Mouse (Mus musculus) heart, postnatal 4 days (tissue): ENCODE measurements at regions not wholly inside any gene's neighbourhood (a gene's known extent, or its start where the extent isn't known, plus 50 kb on each side); places are given as distances from the start of the nearest gene placed in this dataset.

Experiments
- DNase-seq: peaks from one replicate; pipeline ENCODE4 v3.0.0; 2021

DNA sequence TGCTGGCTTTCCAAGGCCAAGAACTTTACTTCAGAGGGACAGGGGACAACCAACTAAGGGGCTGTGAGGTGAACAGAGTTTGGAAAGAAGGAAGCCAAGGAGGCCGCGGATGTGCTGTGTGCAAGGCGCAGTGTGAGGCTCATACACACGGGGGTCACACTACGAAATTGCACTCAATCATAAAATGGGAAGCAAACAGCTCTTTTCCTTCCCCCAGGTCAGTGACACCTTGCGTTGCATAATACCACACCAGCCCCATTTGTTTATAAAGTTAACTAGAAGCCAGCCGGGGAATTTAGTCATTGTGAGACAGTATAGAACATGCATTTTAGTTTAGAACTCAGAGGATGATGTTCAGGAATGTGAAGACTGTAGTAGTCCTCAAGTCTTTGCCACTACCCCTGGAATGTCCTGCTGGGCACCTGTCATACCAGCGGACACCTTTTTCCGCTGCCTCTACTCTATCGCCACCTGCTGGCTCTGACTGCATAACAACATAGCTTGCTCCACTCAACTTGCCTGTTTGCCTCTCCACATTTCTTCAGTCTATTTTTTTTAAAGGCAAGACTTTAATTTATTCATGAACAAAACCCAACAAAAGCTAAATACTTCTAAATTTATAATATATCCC is 82.5 kb upstream of the Zfp648 start:
- DNase-seq, result peak; percentile 85

DNA sequence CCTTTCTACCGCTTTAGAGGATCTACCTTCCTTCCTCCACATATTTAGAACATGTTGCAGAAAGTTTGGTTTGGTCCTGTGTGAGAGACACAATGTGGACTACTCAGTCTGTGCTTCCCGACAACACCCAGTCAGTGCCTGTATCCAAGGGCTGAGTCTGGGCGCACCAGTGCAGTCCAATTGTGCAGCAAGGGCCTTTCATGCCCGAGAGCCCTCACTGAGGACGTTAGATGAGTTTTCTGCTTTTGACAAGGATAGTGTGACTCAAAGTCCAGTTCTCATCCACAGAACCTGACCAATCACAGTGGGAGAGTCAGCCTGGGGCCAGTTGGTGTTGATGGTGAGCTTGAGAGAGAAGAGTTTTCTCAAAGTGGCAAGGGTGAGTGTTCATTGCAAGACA is 81.4 kb upstream of the Zfp648 start:
- DNase-seq, result no peak

DNA sequence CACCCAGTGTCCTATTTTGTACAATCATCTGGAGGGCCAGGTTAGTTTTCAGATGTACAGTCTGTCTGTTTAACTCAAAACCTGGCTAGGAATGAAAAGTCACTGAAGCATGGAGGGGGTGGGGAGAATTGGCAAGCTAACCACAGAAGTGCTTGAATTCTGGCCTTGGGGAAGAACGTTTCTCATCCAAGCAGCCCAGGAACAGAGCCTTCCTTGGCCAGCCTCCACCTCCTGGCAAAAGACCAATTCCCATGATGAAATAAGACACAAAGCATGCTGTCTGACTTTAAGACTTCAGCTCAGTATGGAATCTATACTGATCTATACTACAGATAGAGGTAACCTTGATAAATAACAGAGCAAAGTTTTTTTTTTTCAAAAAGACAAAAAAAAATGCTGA is 80.3 kb upstream of the Zfp648 start:
- peak; percentile 76 for DNase-seq

DNA sequence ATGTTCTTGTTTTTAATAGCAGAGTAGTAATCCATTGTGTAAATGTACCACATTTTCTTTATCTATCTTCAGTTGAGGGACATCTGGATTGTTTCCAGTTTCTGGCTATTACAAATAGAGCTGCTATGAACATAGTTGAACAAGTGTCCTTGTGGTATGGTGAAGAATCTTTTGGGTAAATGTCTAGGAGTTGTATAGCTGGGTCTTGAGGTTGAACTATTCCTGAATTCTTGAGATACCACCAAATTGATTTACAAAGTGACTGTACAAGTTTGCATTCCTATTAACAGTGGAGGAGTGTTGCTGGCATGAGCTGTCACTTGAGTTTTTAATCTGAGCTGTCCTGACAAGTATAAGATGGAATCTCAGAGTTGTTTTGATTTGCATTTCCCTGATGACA is 76.0 kb upstream of the Zfp648 start:
- no peak for DNase-seq

DNA sequence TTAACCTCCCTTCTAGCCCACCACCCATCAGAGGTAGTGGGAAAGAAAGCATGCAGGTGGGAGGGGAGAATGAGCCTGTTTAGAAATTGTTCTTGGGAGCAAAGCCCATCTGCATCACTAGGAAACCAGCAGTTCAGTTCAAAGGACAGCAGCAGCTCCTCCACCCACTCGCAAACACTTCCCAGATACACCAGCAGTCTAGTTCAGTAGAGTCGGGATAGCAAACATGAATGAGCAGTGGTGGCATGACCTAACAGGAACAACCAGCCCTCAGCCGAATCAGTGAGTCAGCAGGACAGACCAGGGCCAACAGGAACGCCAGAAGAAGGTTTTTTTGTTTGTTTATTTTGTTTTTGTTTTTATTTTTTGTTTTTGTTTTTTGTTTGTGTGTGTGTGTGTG is 74.5 kb upstream of the Zfp648 start:
- DNase-seq, result no peak

DNA sequence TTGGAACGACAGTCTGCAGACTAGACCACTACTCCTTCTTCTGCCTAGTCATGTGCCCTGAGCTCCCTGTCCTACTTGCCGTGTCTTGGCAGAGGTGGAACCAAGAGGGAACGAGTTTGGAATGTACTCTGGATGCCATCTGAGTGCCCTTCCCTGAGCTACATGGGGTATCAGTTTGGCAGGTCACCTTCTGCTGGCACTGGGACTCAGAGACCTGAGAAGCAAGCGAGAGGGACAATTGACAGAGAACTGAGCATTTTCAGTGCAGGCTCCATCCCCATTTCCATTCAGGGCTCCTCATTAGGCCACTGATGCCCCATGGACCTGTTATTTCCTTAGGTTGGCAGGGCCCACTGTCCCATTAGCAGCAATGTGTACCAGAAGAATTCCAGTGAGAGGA is 61.5 kb upstream of the Zfp648 start:
- no peak for DNase-seq

DNA sequence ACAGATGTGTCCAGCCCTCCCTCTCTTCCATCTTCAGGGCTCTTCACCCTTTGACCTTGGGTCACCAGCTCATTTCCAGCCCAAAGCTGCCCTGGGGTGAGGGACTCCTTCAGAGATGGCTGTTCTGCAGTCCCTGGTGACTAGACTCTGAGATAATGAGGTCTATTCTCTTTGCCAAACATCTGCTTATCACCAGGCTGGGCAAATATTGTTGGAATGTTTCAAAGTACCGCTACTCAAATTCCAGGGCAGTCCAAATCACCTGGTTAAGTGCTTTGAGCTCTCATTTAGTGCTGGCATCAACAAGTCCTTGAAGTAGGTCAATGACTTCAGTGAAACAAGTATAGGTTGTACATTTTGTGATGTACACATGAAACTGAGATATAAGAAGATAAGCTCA is 57.3 kb upstream of the Zfp648 start:
- DNase-seq, result no peak

DNA sequence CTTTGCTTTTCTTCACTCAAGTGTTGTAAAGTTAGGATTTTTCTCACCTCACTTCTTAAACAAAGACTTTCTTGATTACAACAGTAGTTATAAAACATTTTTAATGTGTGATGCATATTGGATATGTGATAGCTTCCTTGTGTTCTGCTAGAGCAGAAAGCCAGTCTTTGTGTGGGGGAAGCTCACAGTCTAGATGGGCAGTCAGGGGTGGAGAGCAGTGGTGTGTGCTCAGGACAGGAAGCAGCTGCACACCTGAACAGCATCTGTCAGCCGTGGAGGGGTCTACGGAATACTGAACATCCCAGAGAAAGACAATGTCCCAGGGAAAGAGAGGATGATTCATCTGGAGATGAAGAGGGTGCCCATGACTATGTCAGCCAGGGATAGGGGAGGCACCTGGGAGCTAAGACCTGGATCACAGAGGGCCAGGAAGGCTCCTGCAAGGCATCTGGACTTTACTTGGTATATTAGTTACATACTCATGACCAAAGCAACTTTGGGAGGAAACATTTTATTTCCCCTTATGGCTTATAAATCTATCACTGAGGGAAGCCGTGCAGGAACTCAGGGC is 53.9 kb upstream of the Zfp648 start:
- DNase-seq, result no peak

DNA sequence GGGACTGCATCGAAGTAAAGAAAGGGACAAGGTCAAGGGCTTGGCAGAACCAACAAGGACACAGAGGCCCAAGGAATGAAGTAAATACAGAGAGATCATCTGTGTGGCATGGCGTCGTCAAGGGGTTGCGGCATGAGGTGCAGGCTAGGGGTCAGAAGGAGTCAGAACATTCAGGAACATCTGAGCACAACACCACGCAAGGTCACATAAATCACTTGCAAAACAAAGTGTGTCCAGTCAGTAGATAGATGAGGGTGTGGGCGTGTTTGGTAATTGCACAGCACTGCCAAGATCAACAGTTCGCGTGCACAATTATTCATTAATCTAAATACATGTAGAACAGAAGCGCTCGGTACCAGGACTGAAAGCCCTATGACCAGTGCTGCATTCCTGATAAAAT is 52.0 kb upstream of the Zfp648 start:
- no peak for DNase-seq

DNA sequence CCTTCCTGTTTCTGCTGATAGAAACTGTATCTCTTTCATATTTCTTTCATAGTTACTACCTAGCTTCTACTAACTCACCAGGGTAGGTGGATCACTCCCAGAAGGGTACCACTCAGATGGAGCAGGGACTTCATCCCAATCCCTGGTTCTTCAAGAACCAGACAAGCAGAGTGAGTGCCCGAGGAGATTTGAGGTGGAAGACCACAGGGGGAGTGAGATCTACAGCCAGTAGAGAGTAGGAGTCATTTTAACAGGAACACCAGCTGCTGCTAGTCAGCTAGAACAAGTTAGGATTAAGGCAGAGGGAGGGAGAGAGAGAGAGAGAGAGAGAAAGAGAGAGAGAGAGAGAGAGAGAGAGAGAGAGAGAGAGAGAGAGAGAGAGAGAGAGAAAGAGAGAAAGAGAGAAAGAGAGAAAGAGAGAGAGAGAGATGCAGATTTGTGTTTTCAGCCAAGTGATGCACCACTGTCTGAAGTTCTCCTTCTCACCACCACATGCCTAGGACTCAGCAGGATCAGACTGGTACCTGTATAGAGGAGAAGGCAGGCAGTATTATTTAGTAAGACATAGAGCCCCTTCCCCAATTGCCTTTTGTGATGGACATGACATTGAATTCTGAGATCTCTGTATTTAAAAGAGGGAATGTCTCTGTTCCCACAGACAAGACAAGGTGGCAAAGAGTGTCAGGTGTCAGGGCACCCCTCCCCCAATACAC is 51.4 kb upstream of the Zfp648 start:
- DNase-seq, result no peak

DNA sequence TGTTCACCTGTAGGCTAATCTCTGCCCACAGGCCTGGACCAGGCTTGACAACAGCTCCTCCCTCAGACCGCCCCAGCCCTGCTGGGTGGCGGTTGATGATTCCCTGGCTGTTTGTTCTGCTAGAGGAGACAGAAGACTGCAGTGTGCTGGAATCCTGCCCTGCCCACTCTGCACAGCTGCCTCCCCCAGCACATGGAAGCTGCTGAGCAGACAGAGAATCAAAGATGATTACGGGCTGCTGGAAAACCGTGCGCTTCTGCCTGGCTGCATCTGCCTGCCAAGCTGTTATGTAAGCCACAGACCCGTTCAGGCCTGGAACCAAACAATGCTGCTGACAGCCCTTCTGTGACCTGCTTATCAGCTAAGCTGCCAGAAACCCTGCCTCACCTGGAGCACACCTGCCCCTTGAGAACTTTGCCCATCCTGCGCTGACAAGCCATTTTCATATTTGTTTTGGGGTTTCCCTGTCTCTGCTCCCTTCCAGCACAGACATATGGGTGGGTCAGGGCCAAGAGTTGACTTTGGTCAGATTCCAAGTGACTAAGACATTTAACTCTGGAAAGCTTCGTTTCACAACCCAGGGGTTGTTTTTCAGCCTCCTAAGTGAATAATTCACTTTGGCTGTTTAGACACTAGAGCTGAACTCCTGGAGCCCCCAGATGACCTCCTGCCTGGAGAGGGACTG is 50.7 kb upstream of the Zfp648 start:
- DNase-seq, result peak; percentile 75
